Mouse (Mus musculus) neural tube, embryonic 10.5 days (tissue): ENCODE measurements around the gene Ssh2.
A peak's percentile ranks its signal among the peaks of the same experiment; 100 is the strongest.

Experiments
- DNase-seq: peaks from one replicate; pipeline ENCODE4 v3.0.0-alpha.2; 2017; ENCODE audit warnings: low spot score; ENCODE audit errors: extremely low spot score

Ssh2 gene

DNA sequence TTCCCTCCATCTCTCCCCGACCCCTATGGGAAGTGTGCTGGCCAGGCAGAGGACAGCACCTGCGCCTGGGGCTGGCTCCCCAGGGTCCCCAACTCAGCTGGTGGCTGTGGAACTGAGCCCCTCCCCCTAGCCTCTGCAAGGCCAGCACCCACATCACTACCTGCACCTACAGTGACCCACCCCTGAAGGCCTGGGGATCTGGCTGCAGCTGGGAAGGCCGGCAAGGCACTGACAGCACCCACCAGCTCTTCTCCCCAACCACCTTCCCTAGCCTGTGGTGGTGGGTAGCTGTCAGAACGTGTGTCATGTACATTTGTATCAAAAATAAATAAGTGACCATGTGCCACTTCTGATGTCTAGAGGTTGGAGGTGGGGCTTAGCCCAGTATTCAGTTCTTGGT lies 291.3 kb downstream of the Ssh2 start:
- no peak for DNase-seq

DNA sequence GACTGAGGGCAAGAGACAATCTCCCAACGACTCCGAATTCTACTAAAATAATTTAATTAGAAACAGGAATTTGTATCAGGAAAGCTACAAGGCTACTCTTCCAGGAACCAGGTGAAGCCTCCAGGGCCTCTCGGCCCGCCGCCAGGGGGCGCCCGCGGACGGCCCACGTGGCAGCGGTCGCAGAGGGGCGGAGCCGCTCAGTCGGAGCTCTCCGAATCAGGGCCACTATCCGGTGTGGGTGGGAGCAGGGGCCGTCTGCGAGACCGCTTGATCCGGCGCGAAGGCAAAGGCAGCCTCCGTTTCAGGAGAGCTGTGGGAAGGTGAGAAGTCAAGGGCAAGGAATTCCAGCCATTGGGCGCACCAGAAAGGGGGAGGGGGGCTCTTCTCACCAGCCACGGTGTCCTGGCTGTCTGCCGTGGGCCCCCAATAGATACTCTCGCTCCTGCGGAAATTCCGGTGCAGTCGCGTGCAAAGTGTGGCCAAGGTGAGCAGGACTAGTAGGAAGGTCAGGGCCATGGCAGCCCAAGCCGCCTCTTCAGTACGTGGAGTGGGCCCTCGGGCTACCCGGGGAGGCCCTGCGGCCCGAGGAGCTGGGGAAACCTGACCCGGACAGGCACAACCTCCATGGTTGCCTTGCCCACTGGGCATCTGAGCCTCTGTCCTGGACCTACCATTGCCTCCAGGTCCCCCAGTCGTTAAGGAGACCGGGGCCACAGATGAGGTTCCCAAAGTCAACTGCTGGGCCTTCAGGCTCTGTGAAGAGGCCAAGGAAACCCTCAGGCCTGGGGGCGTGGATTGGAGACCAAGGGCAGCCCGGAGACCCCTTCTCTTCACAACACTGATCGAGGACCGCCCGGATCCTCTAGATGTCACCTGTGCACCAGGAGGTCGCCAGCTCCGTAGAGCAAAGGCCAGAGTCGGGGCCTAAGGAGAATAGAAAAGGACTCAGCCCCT lies 292.3 kb downstream of the Ssh2 start:
- DNase-seq: peak; percentile 85
